Mouse (Mus musculus) G1E (cell line): ENCODE results near the gene Col4a2. TPM values are rescaled to one million over a fixed set of nuclear protein-coding genes. Genes with fewer than 3 reads are reported as not detected.

ENCODE experiments used
- ATAC-seq: 2 replicates; pipeline ENCODE4 v1.8.0; 2016; ENCODE audit warnings: mild to moderate bottlenecking; ENCODE audit not compliant: insufficient number of reproducible peaks, poor library complexity, low FRiP score, severe bottlenecking; ENCODE audit errors: extremely low read depth
- DNase-seq: peaks from one replicate; pipeline ENCODE4 v3.0.0; 2012; ENCODE audit warnings: low spot score
- H3K27me3 ChIP-seq: 2 replicates; pipeline ENCODE4 v1.6.1; 2012; ENCODE audit warnings: mild to moderate bottlenecking, low read length, inconsistent platforms; ENCODE audit not compliant: insufficient read depth
- H3K36me3 ChIP-seq: replicated peaks from 2 replicates; pipeline ENCODE3; 2012; ENCODE audit warnings: mild to moderate bottlenecking, inconsistent platforms
- H3K4me1 ChIP-seq: 2 replicates; pipeline ENCODE4 v1.6.1; 2012; ENCODE audit warnings: low read depth, low read length, inconsistent platforms, mixed read lengths; ENCODE audit not compliant: insufficient read depth
- H3K4me3 ChIP-seq: 2 replicates; pipeline ENCODE4 v1.5.1; 2012; ENCODE audit warnings: low read depth, mild to moderate bottlenecking, inconsistent platforms, low read length, moderate library complexity, mixed read lengths
- H3K9me3 ChIP-seq: replicated peaks from 2 replicates; pipeline ENCODE4 v1.6.1; 2012; ENCODE audit warnings: inconsistent platforms
- CTCF ChIP-seq: IDR thresholded peaks from 2 replicates; pipeline ENCODE4 v1.5.1; 2012; ENCODE audit warnings: low read depth, low read length, inconsistent platforms, mixed read lengths
- GATA1 ChIP-seq: IDR thresholded peaks from 2 replicates; pipeline ENCODE4 v1.6.1; 2012; ENCODE audit warnings: borderline replicate concordance, low read length, inconsistent platforms, mixed read lengths
- GATA2 ChIP-seq: IDR thresholded peaks from 2 replicates; pipeline ENCODE4 v1.6.1; 2012; ENCODE audit warnings: low read depth, low read length, inconsistent platforms, borderline replicate concordance
- POLR2AphosphoS5 ChIP-seq: IDR thresholded peaks from 2 replicates; pipeline ENCODE4 v1.6.1; 2012; ENCODE audit warnings: low read depth, low read length, inconsistent platforms; ENCODE audit not compliant: insufficient replicate concordance
- TAL1 ChIP-seq: conservative IDR thresholded peaks from 2 replicates; pipeline ENCODE4 v1.6.1; 2012; ENCODE audit warnings: low read depth, low read length, inconsistent platforms, mixed read lengths
- polyA plus RNA-seq: library from polyadenylated mRNA; stranded (reverse); fragments of >175 nt; gene quantifications from 2 replicates; pipeline ENCODE4 v1.2.3, GENCODE M21; 2012
- total RNA-seq, 2 experiments: library from RNA; stranded (forward) in 1 of 2; stranded (reverse) in 1 of 2; fragments of 200-1000 nt in 1 of 2; fragments of >200 nt in 1 of 2; fragmentation: Nextera tagmentation in 1 of 2; gene quantifications; 2 replicates each; pipeline ENCODE4 v1.2.3; 2014 to 2017

Gene Col4a2
- total and polyA plus RNA-seq, 3 experiments, result 0.05 TPM; not detected in 2

GRCm38 (mm10) chr8:11377391-11378210 is 65.0 kb downstream of the Col4a2 start:
- H3K36me3 ChIP-seq, result no peaks in the 10 kb centered on the region
- no peak for TF ChIP-seq TAL1
- TF ChIP-seq CTCF, result no peak
- no peak for TF ChIP-seq GATA2
- TF ChIP-seq POLR2AphosphoS5, result no peak
- no peak for TF ChIP-seq GATA1
- no peaks in the 10 kb centered on the region for H3K9me3 ChIP-seq
- no peak for DNase-seq
- H3K4me3 ChIP-seq, result no peak overlapping the region
- H3K4me1 ChIP-seq, result no peaks in the 10 kb centered on the region
- H3K27me3 ChIP-seq, result peaks cover 23% of the 10 kb centered on the region
- ATAC-seq, result no peak

- H3K4me3 ChIP-seq, result no peak overlapping the region
- peaks cover 26% of the 10 kb centered on the region for H3K27me3 ChIP-seq
- TF ChIP-seq CTCF, result no peak
- no peak for TF ChIP-seq TAL1
- no peak for TF ChIP-seq GATA2
- TF ChIP-seq POLR2AphosphoS5, result no peak
- TF ChIP-seq GATA1, result no peak
- no peaks in the 10 kb centered on the region for H3K4me1 ChIP-seq
- no peaks in the 10 kb centered on the region for H3K9me3 ChIP-seq
- DNase-seq (no peak), ATAC-seq (no peak)
- H3K36me3 ChIP-seq, result no peaks in the 10 kb centered on the region
These were observed 67.0 kb downstream of the Col4a2 start for GRCm38 (mm10) chr8:11379590-11379989.

- Histone ChIP-seq H3K9me3 (no peaks in the 10 kb centered on the region), H3K27me3 (peaks cover 29% of the 10 kb centered on the region), H3K4me1 (no peaks in the 10 kb centered on the region), H3K4me3 (no peak overlapping the region), H3K36me3 (no peaks in the 10 kb centered on the region)
- no peak for TF ChIP-seq GATA2
- no peak for TF ChIP-seq CTCF
- TF ChIP-seq TAL1, result no peak
- no peak for TF ChIP-seq POLR2AphosphoS5
- TF ChIP-seq GATA1, result no peak
- no peak for DNase-seq
- no peak for ATAC-seq
These were observed 68.9 kb downstream of the Col4a2 start for GRCm38 (mm10) chr8:11381544-11381943.

GRCm38 (mm10) chr8:11382059-11382810 is 69.6 kb downstream of the Col4a2 start:
- Histone ChIP-seq H3K36me3 (no peaks in the 10 kb centered on the region), H3K9me3 (no peaks in the 10 kb centered on the region), H3K4me3 (no peak overlapping the region), H3K4me1 (no peaks in the 10 kb centered on the region), H3K27me3 (peaks cover 29% of the 10 kb centered on the region)
- no peak for ATAC-seq
- no peak for DNase-seq
- TF ChIP-seq TAL1, result no peak
- TF ChIP-seq CTCF, result no peak
- TF ChIP-seq GATA1, result no peak
- no peak for TF ChIP-seq POLR2AphosphoS5
- no peak for TF ChIP-seq GATA2

- TF ChIP-seq GATA2, result no peak
- no peak for TF ChIP-seq TAL1
- no peak for TF ChIP-seq GATA1
- TF ChIP-seq CTCF, result no peak
- TF ChIP-seq POLR2AphosphoS5, result no peak
- Histone ChIP-seq H3K4me3 (no peak overlapping the region), H3K27me3 (peaks cover 25% of the 10 kb centered on the region), H3K36me3 (no peaks in the 10 kb centered on the region), H3K4me1 (no peaks in the 10 kb centered on the region), H3K9me3 (no peaks in the 10 kb centered on the region)
- no peak for DNase-seq
- no peak for ATAC-seq
These were observed 70.3 kb downstream of the Col4a2 start for GRCm38 (mm10) chr8:11382933-11383332.

- no peak for TF ChIP-seq POLR2AphosphoS5
- TF ChIP-seq TAL1, result no peak
- no peak for TF ChIP-seq GATA1
- TF ChIP-seq CTCF, result no peak
- no peak for TF ChIP-seq GATA2
- DNase-seq (no peak), ATAC-seq (no peak)
- H3K4me3 ChIP-seq, result no peak overlapping the region
- peaks cover 24% of the 10 kb centered on the region for H3K27me3 ChIP-seq
- no peaks in the 10 kb centered on the region for H3K9me3 ChIP-seq
- no peaks in the 10 kb centered on the region for H3K4me1 ChIP-seq
- no peaks in the 10 kb centered on the region for H3K36me3 ChIP-seq
These were observed 70.8 kb downstream of the Col4a2 start for GRCm38 (mm10) chr8:11383379-11383778.
